Mouse (Mus musculus): ENCODE data around the gene Vmn2r78.
"Not testable (repeated sequence)": the region's sequence is repeated elsewhere in the genome, so short reads cannot be mapped to it uniquely, and the experiment has no call there.

Gene Vmn2r78

DNA sequence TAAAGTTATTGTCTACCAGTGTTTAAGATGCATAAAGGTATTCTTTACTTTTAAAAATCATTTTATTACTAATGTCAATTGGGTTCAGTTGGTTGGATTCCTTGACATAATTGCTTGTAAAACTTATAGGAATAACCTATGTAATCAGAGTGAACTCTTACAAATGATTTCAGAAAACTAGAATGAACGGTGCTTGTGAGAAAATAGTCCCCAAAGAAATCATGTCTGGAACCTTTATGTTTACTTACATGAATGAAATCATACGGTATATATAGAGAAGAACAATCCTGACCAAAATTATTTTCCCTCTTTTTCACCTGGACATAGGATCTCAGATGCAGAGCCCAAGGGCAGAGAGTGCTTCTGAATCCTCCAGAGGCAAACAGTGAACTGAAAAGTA, at the start of gene Vmn2r78:
Gene Vmn2r78, plus strand, starts transcription at position 301 of the 400 bp plus-strand sequence.
- DNase-seq (ENCODE audit: low read depth, low spot score) = not testable (repeated sequence)

DNA sequence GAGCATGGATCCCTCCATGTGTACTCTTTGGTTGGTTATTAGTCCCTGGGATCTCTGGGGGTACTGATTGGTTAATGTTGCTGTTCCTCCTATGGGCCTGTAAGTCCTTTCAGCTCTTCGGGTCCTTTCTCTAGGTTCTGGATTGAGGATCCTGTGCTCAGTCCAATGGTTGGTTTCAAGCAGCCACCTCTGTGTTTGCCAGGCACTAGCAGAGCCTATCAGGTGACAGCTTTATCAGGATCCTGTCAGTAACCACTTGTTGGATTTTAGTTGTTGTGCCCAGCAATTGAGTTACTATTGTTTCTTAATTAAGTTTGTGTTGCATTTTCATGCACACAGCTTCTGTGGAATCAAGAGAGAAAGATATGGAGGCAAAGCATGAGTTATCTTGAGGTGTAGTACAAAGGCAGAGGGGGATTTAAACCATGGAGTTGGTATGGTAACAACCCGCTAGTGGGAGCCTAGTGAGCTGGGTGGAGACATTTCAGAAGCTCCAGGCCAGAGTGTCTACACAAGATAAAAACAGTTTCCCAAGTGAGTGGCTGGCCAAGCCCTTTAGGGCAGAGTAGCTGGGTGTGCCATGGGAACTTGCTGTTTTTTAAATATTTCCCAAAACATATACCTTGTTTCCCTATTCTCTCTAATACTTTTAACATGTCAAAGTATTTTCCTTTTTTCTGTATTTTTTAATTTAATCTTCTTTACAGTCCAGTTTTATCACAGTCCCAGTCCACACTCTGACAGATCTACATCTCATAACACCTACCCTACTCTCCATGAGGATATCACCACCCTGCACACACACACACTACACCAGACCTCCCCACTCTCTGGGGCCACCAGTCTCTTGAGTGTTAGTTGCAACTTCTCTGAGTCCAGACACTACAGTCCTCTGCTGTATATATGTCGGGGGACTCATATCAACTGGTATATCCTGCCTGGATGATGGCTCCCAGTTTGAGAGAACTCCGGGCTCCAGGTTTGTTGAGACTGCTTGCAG, 25.1 kb upstream of the Vmn2r78 start:
- DNase-seq (ENCODE audit: low read depth, low spot score) = no peak

DNA sequence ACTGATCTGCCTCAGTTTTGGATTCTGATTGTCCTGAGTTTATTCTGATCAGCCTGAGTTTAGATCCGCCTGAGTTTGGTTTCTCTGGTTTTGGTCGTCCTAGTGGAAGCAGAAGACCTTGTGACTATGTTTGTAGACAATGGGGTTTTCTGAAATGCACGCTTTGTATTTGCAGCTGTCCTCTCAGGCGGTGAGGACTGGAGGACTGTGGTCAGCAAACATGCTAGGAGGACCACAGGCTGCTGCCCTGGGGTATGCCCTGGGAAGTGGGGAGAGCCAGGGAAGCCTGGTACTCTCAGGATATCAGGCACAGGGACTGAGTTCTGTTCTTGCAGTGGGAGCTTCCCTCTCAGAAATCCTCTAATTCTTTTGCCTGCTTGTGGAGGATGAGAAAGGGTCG, 22.4 kb downstream of the Vmn2r78 start:
- no peak for DNase-seq (ENCODE audit: low read depth, low spot score)

DNA sequence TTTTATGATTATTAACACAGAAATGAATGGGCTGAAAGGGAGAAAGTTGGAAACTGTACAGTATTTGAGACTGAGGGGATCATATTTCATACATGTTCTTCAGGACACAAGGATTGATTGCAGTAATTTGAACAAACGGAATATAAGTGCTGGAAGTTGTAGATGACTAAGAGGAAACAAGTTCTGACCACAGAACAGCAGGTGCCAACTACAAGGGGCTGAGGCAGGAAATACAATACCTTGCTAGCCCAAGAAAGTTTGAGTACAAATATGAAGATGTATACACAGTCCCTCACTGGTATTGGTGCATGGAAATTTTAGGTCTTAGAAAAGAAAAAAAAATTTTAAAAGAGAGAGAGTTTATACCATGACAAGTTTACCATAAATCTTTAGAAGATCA, 79.8 kb downstream of the Vmn2r78 start:
- DNase-seq (ENCODE audit: low read depth, low spot score) = no peak

DNA sequence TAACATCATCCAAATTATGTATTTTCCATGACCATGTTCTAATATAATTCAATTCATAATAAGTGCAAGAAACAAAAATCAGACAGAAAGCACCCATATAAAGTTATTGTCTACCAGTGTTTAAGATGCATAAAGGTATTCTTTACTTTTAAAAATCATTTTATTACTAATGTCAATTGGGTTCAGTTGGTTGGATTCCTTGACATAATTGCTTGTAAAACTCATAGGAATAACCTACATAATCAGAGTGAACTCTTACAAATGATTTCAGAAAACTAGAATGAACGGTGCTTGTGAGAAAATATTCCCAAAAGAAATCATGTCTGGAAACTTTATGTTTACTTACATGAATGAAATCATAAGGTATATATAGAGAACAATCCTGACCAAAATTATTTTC, 80.9 kb downstream of the Vmn2r78 start, which contains the start of gene Vmn2r79:
Gene Vmn2r79, plus strand, starts transcription at position 301 of the 400 bp plus-strand sequence.
- not testable (repeated sequence) for DNase-seq (ENCODE audit: low read depth, low spot score)
